ENCODE assay signal across 9 mouse cellular contexts in genomic region chr7:46714518-46714917, GRCm38 (mm10). TPM values are rescaled to one million over a fixed set of nuclear protein-coding genes. Genes with fewer than 3 reads are reported as not detected.
DNase-seq lines count a peak whose midpoint lies in the region; ATAC-seq and TF ChIP-seq lines count a peak whose summit lies in the region.
"Had no signal": no experiment of that assay in that cellular context is flagged by ENCODE, and none has a peak within 500 bp of the region (broad histone marks: within the 10 kb centered on the region; RNA-seq: fewer than 3 reads in every experiment).

No protein-coding gene starts in this region.

- no peak overlapping the region for H3K27ac ChIP-seq in layer of hippocampus, adult 2 months
- no peak overlapping the region for H3K27ac ChIP-seq in limb, embryonic 14.5 days (replicated peaks; ENCODE audit: low read depth, low read length)
- H3K27ac ChIP-seq: neural tube, embryonic 13.5 days had no signal

- no peak overlapping the region for H3K9ac ChIP-seq in limb, embryonic 14.5 days (ENCODE audit: low read depth, low read length, severe bottlenecking)
- H3K9ac ChIP-seq: neural tube, embryonic 13.5 days had no signal

- peak; percentile 95 for TF ChIP-seq CTCF in layer of hippocampus, adult 2 months (conservative IDR thresholded peaks at IDR 0.05)

- H3K9me3 ChIP-seq in limb, embryonic 14.5 days (ENCODE audit: control insufficient read depth, low read length) = no peaks in the 10 kb centered on the region
- H3K9me3 ChIP-seq: neural tube, embryonic 13.5 days had no signal

- H3K4me3 ChIP-seq in layer of hippocampus, adult 2 months = no peak overlapping the region
- no peak overlapping the region for H3K4me3 ChIP-seq in limb, embryonic 14.5 days (replicated peaks; ENCODE audit: low read length)
- H3K4me3 ChIP-seq: neural tube, embryonic 13.5 days had no signal

- no peaks in the 10 kb centered on the region for H3K36me3 ChIP-seq in limb, embryonic 14.5 days (ENCODE audit: control insufficient read depth, insufficient read depth, low read length)
- H3K36me3 ChIP-seq: neural tube, embryonic 13.5 days had no signal

- no peak overlapping the region for H3K4me2 ChIP-seq in limb, embryonic 14.5 days (replicated peaks; ENCODE audit: low read depth, low read length, severe bottlenecking)
- H3K4me2 ChIP-seq: neural tube, embryonic 13.5 days had no signal

- no peaks in the 10 kb centered on the region for H3K27me3 ChIP-seq in limb, embryonic 14.5 days (ENCODE audit: control insufficient read depth, insufficient read depth, low read length)

- ATAC-seq in granulocyte monocyte progenitor cell, adult 5-6 weeks (replicated peaks; ENCODE audit: poor library complexity, severe bottlenecking) = peak; percentile 29; the same call in 1 of the 2 replicates
- ATAC-seq in limb, embryonic 14.5 days (ENCODE audit: low FRiP score, low read depth) = no peak

- 34% methylated on average over 6 of the region's 6 CpGs for WGBS in limb, embryonic 14.5 days

- peaks cover 3% of the 10 kb centered on the region; the same call in 1 of the 2 replicates for H3K4me1 ChIP-seq in limb, embryonic 14.5 days (ENCODE audit: control insufficient read depth, insufficient read depth, low read length)

- no peak for TF ChIP-seq POLR2A in limb, embryonic 14.5 days (IDR thresholded peaks at IDR 0.05; ENCODE audit: borderline replicate concordance, extremely low read depth, insufficient read depth, insufficient read length)

- peak; percentile 44 to 76 for DNase-seq in layer of hippocampus, adult 2 months (ENCODE audit: low spot score in 2 of 2)
- no peak for DNase-seq in layer of hippocampus, adult 9-11 months
- DNase-seq in Muller cell, postnatal 12 days (ENCODE audit: inconsistent ontology term) = peak; percentile 54
- peak; percentile 85 for DNase-seq in cerebellum, adult 8-10 months
- peak; percentile 57 for DNase-seq in limb, embryonic 14.5 days (ENCODE audit: low spot score)
- DNase-seq in retina, postnatal 1 day = peak; percentile 80
- DNase-seq in thymus, postnatal 4 days = peak; percentile 79

RNA-seq across cellular contexts. Expression of gene Saa3, which starts 1.0 kb away (rescaled TPM):
- not detected for total RNA-seq in layer of hippocampus, adult 2 months (2021)
- not detected in 2 replicates for total RNA-seq in granulocyte monocyte progenitor cell, adult 5-6 weeks (2014; fragmentation: Nextera tagmentation)
- 1.2 TPM in 1 of 2 replicates, not detected in the other for total RNA-seq in granulocyte monocyte progenitor cell, adult 5-6 weeks (2017)
- polyA plus RNA-seq in limb, embryonic 14.5 days (2012; rRNA removed) = 0.21 and 0.22 TPM in 2 replicates
- 0.19 and 0.33 TPM in 2 replicates for polyA plus RNA-seq in limb, embryonic 14.5 days (2014; fragmentation: Nextera tagmentation; extraction: Ambion mirVana)

RNA-seq across cellular contexts. Expression of gene Saal1, which starts 4.0 kb away (rescaled TPM):
- 10 to 100 TPM; 11.0 to 11.2 TPM for total RNA-seq in layer of hippocampus, adult 2 months (2021)
- total RNA-seq in granulocyte monocyte progenitor cell, adult 5-6 weeks (2014; fragmentation: Nextera tagmentation) = 23.5 and 23.9 TPM in 2 replicates
- 14.9 and 18.1 TPM in 2 replicates for total RNA-seq in granulocyte monocyte progenitor cell, adult 5-6 weeks (2017)
- polyA plus RNA-seq in limb, embryonic 14.5 days (2012; rRNA removed) = 20.8 and 21.4 TPM in 2 replicates
- polyA plus RNA-seq in limb, embryonic 14.5 days (2014; fragmentation: Nextera tagmentation; extraction: Ambion mirVana) = 30.6 and 33.4 TPM in 2 replicates

RNA-seq across cellular contexts. Expression of gene Saa4, which starts 17.9 kb away (rescaled TPM):
- not detected for total RNA-seq in layer of hippocampus, adult 2 months (2021)
- total RNA-seq in granulocyte monocyte progenitor cell, adult 5-6 weeks (2014; fragmentation: Nextera tagmentation) = not detected in 2 replicates
- not detected in 2 replicates for total RNA-seq in granulocyte monocyte progenitor cell, adult 5-6 weeks (2017)
- polyA plus RNA-seq in limb, embryonic 14.5 days (2012; rRNA removed) = 0.06 TPM in 1 of 2 replicates, not detected in the other
- polyA plus RNA-seq in limb, embryonic 14.5 days (2014; fragmentation: Nextera tagmentation; extraction: Ambion mirVana) = not detected in 2 replicates
- polyA plus RNA-seq: neural tube, embryonic 13.5 days had no signal

RNA-seq across cellular contexts. Expression of gene Saa1, which starts 28.3 kb away (rescaled TPM):
- total RNA-seq in layer of hippocampus, adult 2 months (2021) = not detected
- total RNA-seq in granulocyte monocyte progenitor cell, adult 5-6 weeks (2014; fragmentation: Nextera tagmentation) = not detected in 2 replicates
- total RNA-seq in granulocyte monocyte progenitor cell, adult 5-6 weeks (2017) = not detected in 2 replicates
- polyA plus RNA-seq in limb, embryonic 14.5 days (2012; rRNA removed) = 0.24 and 0.68 TPM in 2 replicates
- polyA plus RNA-seq in limb, embryonic 14.5 days (2014; fragmentation: Nextera tagmentation; extraction: Ambion mirVana) = 0.44 and 1.5 TPM in 2 replicates

RNA-seq across cellular contexts. Expression of gene Saa2, which starts 37.1 kb away (rescaled TPM):
- not detected for total RNA-seq in layer of hippocampus, adult 2 months (2021)
- total RNA-seq in granulocyte monocyte progenitor cell, adult 5-6 weeks (2014; fragmentation: Nextera tagmentation) = not detected in 2 replicates
- not detected in 2 replicates for total RNA-seq in granulocyte monocyte progenitor cell, adult 5-6 weeks (2017)
- 0.27 and 0.47 TPM in 2 replicates for polyA plus RNA-seq in limb, embryonic 14.5 days (2012; rRNA removed)
- polyA plus RNA-seq in limb, embryonic 14.5 days (2014; fragmentation: Nextera tagmentation; extraction: Ambion mirVana) = 1.1 TPM in 2 replicates
- polyA plus RNA-seq: neural tube, embryonic 13.5 days had no signal
